Mouse (Mus musculus): ENCODE measurements around the gene Irf2bpl.
A peak's percentile ranks its signal among the peaks of the same experiment; 100 is the strongest.

Gene Irf2bpl

DNA sequence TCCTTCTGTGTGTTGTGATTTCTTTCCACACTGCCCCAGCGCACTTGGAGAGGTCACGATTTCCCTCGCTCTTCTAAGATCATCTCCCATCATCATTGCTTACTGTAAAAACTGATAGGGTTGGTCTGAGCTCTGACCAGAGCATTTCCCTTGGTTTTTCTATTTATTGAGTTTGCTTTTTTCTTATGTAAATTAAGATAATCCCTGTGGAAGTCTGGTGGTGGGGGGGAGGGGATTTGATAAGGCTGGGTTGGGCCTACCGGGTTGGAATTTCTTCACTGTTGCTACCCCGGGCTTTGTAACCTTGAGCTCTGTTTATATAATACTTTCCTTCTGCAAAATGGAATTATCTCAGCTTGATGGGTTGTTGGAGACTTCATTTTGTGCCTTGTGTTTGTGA lies 1.1 kb upstream of the Irf2bpl start:
- DNase-seq (ENCODE audit: low spot score), result no peak

DNA sequence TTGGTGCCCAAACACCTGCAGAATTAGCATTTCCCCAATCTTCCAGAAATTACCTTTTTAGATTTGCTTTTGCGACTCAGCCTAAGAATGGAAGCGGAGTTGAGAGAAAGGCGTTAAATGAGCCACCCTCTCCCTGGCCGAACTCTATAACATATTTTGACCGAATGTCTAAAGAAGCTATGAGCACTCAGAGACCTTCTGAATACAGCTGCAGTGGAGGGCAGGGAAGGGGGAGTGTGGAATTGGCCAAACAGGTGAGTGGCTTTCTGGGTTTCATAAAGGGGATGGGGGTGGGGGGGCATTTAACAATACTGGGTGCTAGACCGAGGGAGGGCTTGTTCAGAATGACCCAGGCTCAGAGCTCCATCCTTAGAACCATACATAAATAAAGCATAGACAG lies 738 bp upstream of the Irf2bpl start:
- DNase-seq (ENCODE audit: low spot score), result no peak

DNA sequence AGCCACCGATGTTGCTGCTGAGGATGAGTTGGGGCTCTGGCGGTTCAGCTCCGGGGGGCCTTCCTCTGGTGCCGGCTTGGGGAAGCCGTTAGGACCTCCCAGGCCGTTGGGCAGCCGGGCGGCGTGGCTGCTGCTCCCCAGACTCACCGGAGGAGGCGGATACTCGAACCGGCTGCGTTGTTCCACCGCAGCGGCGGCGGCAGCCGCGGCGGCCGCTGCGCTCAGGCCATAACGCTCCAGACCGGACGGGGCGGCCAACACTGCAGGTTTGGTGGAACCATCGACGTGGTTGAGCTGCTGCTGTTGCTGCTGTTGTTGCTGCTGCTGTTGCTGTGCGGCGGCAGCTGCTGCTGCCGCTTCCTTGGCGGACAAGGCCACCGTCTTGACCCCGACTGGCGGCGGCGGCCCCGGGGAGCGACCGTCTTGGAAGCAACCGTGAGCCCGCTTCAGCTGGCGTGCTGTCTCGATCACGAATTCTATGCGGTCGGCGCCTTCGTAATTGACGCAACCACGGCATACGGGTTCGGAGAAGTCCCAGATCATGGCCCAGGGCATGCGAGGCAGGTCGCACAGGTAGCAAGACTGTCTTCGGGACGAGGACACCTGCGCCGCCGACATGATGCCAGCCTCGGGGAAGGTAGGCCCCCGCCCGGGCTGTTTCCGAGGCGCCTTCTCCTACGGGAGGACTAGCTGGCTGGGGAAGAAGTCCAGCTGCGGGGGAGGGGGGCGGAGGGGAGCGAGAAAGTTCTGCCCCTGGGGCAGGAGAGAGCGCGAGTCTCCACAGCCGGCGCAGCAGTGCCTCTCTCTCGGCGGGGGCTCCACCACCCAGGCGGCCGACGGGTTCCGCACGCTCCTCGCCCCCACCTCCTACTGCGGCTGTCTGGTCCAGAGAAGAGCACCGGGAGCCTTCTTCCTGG lies 1.1 kb downstream of the Irf2bpl start:
- peak; percentile 57 for DNase-seq (ENCODE audit: low spot score)

DNA sequence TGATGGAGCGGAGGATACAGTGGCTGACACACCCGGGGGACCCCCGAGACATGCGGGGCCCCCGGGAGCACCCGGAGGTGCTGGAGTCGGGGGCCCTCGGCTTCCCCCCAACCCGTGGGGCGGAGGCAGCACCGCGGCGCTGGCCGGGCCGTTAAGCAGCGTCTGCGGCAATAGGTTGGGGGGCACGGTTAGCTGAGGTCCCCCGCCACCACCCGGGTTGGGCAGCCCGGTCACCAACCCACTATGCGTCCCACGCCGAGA lies 1.6 kb downstream of the Irf2bpl start:
- no peak for DNase-seq (ENCODE audit: low spot score)

DNA sequence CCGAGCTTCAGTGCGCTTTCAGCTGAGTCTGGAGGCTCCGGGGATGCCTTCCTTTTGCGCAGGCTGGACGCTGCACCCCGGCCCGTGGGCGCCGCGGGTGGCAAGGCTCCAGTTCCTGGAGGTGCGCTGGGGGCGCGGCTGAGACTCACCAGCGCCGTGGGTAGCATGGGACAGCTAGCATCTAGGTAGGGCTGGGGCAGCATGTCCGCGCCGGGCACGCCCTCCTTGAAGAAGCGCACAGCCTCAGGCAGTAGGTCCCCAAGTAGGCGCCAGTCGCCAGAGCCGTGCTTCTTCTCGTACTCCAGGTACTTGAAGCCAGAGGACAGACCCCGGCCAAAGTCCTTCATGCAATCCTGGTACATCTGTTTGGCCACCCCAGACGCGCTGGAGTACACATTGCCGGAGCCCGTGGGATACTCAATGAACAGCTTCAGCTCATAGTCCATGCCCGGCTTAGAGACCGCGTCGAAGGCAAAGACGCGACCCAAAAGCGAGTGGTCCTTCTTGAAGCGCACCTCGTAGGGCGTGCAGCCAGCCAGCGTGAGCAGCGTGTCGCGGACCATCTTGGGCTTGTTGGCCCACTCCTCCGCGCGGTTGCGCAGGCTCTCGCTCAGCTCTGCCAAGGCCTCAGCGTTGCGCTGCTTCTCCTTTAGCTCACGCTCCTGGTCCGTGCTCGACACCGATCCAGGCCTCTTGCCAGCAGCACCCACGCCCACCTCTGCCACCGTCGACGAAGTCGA lies 2.1 kb downstream of the Irf2bpl start:
- DNase-seq (ENCODE audit: low spot score), result peak; percentile 64

DNA sequence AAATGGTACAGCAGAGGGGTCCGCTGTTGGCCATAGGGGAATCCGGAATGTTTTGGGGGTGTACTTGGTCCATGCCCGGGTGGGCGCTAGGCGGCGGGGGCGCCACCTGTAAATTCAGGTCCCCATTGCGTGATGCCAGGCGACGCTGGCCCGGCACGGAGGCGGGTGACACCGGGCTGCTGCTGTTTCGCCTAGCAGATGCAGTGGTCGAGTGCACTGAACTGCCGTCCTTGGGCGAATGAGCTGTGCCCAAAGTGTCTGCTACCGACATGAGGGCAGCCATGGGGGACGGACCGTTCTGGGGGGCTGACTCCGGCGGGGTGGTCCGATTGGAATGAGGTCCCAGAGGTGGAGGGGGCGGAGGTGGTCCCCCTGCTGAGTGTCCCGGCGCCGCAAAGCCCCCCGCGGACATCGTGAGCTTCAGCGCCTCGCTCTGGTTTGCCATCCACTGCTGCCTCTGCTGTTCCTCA lies 2.8 kb downstream of the Irf2bpl start:
- no peak for DNase-seq (ENCODE audit: low spot score)

DNA sequence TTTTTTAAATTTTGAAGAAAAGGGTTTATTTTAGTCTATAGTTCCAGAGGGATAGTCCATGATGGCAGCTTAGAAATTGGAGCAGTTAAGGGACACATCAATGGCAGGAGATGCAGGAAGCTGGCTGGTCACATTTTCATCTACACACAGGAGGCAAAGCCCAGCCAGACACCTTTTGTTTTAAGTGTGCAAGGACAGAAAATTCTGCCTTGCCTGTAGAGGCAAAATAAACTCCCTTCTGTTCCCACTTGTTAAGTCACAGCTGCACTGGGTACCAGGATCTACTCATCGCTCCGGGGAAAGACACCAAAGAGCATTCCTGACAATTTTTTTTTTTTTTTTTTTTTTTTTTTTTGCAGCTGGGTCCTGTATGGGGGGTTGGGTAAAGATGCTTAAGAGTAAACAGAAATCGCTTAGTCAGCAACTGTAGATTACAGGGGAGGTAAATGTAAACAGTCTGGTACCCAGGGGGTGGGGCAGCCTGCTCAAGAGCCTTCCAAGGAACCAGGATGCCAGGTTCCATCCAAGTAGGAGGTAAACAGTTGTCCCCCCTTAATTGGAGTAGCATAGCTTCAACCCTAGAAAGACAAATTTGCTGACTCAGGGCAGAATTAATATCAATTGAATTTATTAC lies 4.4 kb downstream of the Irf2bpl start:
- DNase-seq (ENCODE audit: low spot score), result no peak

DNA sequence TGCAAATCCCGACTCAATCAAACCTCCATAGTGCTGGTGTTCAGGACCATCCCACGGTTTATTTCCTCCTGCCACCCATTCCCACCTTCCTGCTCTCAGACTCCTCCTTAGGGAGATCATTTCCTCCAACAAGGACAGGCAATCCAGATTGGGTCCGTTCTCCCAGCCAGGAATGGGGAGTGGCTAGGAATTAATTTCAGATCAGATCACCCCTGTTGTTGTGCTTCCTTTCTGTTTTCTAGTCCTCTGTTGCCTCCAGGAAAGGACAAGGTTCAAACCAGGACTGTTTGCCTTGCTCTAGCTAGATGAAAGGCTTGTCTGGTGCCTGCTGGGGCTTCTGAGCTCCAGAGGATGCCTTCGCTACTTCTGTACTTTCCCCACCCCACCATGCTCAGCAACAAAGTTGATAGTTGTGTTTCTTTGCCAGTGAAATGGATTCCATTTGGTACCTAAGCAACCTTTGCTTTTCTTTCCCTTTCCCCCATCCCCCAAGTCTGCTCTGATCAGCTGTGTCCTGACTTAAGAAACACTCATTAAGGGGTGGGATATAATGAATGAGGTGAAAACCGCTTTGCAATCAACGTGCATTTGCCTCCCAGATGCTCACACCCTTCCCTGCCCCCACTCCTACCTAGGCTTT lies 5.0 kb downstream of the Irf2bpl start:
- DNase-seq (ENCODE audit: low spot score), result no peak

DNA sequence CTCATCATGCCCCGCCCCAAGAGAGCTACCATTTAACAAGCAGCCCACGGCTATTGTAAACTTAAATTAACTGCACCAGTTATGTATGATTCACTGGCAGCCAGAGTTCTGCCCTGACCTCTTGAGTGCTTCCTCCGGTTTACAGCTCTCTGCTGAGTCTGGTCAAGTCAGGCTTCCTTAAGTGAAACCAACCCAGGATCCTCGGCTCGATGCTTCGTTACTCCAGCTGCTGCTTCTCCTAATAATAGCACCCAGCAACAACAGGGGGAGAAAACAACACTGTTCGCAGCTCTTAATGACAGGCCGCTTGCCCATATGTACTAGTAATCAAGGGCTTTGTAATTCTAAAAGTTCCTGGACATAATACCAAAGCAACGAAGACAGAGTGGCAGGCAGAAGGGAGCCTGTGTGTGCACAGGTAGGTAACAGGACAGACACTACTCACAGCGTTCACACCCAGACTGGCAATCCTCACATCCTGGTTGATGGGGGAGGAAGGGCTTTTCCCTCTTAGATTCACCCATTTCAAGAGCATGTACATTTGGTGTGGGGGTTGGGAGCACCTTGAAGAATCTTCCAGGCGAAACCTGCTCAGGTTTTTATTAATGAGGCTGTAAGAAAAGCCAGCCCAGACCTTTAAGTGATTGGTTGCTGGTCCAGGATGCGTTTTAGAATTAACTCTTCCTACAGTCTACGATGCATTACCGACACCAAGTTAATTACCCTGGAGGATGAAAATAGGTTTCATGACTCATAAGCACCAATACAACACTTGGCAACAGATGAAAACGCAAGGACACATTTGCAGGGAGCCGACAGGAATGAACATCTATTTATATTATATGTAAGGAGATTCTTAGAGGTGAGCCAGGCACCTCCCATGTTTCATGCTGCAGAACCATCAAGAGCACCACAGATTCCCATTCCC lies 5.9 kb downstream of the Irf2bpl start:
- DNase-seq (ENCODE audit: low spot score), result no peak

DNA sequence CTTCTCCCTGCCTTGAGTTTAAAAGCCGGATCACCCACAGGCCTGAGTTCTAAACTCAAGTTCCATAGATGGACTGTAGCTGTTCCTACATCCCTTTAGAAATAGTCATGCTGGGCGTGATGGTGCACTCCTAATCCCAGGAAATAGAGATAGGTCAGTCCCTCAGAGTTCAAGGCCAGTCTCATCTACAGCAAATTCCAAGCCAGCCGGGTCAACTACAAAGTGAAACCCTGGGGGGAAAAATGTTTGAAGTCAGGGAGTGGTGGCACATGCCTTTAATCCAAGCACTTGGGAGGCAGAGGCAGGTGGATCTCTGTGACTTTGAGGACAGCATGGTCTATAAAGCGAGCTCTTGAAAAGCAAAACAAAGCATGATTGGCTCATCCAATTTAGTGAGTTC lies 7.6 kb downstream of the Irf2bpl start:
- no peak for DNase-seq (ENCODE audit: low spot score)

DNA sequence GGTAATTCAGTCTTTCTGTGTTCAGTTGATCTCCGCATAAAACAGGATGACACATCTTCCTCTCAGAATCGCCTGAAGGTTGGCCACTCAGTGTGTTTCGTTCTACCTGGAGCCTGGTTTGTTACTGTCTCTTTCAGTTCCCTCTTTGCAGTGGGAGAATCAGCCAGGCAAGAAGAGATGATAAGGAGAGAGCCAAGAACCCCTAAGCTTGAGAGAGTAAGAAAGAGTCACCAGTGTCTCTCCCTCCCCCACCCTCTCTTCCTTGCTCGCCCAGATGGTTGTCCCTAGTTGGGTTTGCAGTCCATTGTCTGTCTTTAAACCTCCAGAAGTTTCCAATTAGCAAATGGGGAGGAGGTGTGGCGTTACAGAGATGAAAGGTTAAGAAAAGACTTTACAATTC lies 8.5 kb downstream of the Irf2bpl start:
- DNase-seq (ENCODE audit: low spot score), result no peak

DNA sequence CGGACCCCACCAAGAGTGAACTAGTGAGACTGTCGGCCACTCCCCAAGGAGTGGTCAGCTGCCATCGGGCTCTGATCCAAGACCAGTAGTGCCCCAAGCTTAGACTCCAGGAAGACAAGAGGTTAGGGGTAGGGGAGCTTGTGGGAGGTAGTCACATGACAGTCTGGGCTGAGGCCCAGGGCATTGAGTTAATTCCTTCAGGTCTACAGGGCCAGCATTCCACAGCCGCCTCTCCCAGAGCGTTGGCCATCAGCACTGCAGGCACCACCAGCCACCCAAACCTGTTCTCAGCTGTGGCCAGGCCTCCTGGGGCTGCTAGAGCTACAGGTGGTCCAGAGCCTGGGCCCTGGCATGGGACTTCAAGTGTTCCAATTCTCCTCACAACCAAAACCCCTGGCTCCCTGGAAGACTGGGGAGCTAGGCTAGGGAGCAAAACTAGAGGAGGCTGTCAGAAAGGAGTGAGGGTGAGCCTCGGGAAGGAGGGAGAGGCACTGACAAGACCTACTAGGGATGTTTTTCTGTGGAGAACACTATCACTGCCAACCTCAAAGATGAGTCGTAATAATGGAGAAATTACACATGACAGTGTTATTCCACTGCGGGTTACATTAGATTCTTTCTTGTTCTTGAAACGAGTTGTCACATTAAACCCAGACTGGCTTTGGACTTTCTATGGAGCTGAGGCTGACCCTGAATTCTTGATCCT lies 12.1 kb downstream of the Irf2bpl start:
- DNase-seq (ENCODE audit: low spot score), result no peak

DNA sequence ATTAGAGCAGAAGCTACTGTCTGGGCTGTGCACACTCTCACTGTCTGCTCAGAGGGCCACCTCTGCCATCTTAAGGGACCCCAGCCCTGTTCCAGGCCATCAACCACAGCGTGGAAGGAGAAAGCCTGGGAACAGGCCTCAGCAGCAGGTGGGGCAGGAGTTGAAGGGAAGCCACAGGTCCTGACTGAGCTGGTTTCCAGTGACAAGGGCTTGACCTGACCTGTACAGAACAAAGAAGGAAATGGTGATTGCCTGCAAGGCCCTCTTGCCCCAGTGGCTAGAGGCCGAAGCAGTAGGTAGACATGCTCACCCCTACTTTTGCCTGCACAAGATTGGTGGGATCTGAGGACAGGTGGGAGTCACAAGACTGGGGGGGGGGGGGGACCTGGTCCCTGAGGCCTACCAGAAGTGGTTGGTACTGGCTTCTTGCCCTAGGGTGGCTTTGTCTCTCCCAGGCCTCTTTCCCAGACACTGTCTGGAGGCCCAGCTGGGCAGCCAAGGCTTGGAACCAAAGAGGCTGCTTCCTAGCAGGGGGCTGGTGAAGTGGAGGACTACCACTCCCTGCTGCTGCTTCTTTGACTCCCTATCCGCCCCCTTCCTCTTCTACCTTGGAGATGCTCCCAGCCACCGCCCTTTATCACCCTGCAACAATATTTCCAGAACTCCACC lies 12.8 kb downstream of the Irf2bpl start:
- DNase-seq (ENCODE audit: low spot score), result no peak

DNA sequence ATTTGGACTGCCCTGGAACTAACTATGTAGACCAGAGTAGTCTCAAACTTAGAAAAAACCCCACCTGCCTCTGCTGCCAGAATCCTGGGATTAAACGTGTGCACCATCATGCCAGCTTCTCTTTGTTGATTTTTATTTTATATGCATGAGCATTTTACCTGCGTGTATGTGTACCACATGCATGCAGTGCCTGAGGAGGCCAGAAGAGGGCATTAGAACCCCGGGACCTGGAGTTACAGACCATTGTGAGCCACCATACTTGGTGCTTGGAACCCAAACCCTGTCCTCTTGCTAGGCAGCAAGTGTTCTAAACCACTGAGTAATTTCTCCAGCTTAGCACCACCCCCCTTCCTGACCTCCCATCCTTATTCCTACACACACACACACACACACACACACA lies 13.6 kb downstream of the Irf2bpl start:
- DNase-seq (ENCODE audit: low spot score), result no peak

DNA sequence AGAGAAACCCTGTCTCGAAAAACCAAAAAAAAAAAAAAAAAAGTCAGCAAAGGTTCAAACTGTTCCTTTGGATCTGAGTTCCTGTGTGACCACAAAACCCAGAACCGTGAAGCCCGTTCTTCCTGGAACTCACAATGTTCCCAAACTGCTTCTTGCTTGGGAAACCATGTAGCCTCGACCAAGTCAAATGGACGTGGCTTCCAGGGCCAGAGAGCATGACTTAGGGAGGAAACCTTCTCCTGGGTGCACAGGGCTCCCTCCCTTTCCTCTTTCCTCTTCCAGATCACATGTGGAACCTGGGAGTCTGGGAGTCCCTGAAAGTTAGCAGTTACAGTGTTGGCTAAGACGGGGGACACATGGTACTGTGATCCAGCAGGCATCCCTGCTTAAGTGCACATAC lies 14.8 kb downstream of the Irf2bpl start:
- no peak for DNase-seq (ENCODE audit: low spot score)

DNA sequence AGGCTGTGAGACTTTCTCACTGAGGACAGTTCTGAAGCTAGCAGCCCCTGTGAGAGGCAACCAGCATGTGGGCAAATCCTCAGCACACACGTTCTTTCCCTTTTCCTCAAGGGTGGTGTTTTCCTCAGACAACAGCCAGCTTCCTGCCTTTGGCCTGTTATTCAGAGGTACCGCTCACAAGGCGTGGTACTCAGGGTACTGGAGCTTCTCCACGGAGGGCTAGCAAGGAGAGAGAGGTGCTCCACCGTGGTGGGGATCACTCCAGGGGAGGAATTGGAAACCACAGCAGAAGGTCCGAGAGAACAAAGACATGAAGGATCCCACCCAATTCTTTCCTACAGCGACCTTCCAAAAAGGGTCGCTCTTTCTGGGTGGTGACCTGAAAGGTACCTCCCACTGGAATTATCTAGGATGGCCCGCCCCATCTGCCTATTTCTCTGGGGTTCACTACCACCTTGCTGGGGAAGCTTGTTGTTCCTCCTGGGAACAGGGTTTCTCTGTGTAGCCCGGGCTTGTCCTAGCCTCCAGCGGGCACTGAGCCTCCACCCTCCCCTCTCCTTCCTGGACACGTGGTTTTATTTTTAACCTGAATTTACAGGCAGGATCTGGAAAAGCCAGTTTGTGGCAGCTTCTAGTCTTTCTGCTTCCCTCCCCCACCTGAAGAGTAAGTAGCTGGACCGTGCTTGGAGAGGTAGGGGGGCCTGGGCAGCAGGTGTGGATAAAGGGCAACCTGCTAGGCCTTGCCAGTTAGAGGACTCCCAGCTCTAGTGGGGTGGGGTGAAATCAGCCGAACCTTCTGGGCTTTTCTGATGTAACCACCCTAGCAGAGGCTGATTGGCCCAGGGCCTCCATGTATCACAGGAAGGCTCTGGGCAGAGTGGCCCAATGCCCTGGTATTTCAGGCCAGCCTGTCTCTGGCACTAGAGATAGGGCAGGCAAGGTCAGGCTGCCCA lies 17.1 kb downstream of the Irf2bpl start:
- DNase-seq (ENCODE audit: low spot score), result no peak

DNA sequence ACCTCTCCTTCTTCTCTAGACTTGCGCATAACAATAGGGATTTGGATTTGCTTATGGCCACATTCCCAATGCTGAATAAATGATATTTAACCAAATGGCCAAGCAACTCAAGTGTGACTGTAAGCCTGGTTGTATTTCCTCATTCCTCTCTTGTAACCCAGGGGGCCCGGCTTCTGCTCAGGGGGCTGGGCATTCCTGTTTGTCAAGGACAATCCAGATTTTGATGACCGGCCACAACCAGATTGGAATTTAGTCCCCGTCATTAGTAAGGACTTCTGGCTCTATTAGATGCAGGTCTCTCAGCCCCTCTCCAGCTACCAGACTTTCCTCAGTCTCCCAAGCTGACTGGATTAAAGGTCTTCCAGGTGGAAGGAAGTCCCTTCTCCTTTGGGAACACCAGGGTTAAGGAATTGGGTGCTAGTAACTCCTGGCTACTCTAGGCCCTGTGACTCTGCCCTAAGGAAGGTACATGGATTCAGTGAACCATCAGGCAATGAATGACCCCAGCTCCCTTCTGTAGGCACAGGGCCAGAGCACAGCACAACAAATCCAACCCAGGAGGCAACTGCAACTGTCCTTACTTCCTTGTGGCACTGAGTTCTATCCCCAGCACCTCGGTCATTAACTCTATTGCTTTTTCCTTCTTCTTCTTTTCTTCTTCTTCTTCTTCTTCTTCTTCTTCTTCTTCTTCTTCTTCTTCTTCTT lies 20.1 kb downstream of the Irf2bpl start:
- DNase-seq (ENCODE audit: low spot score), result no peak

Measured in embryo, embryonic 10 days (tissue).